Mouse (Mus musculus) megakaryocyte, embryonic 14.5 days (primary cell): ENCODE results near the gene Mknk1. TPM values are rescaled to one million over a fixed set of nuclear protein-coding genes. Genes with fewer than 3 reads are reported as not detected.

Experiments used
- H3K27me3 ChIP-seq: replicated peaks from 2 replicates; pipeline ENCODE3; 2012; ENCODE audit warnings: inconsistent platforms
- H3K36me3 ChIP-seq: replicated peaks from 2 replicates; pipeline ENCODE3; 2012; ENCODE audit warnings: low read length, inconsistent platforms, mixed read lengths
- H3K4me1 ChIP-seq: 2 replicates; pipeline ENCODE4 v1.6.1; 2012; ENCODE audit warnings: inconsistent platforms
- H3K4me3 ChIP-seq: replicated peaks from 2 replicates; pipeline ENCODE3; 2012; ENCODE audit warnings: moderate library complexity, mild to moderate bottlenecking, inconsistent platforms
- H3K9me3 ChIP-seq: 2 replicates; pipeline ENCODE4 v1.6.1; 2012; ENCODE audit warnings: inconsistent platforms
- FLI1 ChIP-seq: IDR thresholded peaks from 2 replicates; pipeline ENCODE4 v1.6.1; 2012; ENCODE audit warnings: low read length, inconsistent platforms, mixed read lengths
- GATA1 ChIP-seq: IDR thresholded peaks from 3 replicates; pipeline ENCODE4 v1.6.1; 2012; ENCODE audit warnings: mixed read lengths, low read length, inconsistent platforms, borderline replicate concordance
- polyA plus RNA-seq: library from polyadenylated mRNA; stranded (reverse); fragments of >175 nt; gene quantifications from 2 replicates; pipeline ENCODE4 v1.2.3, GENCODE M21; 2012; ENCODE audit warnings: low replicate concordance; ENCODE audit not compliant: insufficient read depth

The Mknk1 gene
- 293 and 361 TPM in 2 replicates for polyA plus RNA-seq

GRCm38 (mm10) chr4:115838696-115839641, at the start of gene Mknk1:
Gene Mknk1, plus strand, starts transcription at chr4:115839198.
- Histone ChIP-seq H3K9me3 (no peaks in the 10 kb centered on the region), H3K27me3 (no peaks in the 10 kb centered on the region), H3K36me3 (peaks cover 76% of the 10 kb centered on the region), H3K4me1 (peaks cover 81% of the 10 kb centered on the region), H3K4me3 (peak within 1 kb of the TSS; percentile 97)
- no peak for TF ChIP-seq GATA1
- no peak for TF ChIP-seq FLI1

GRCm38 (mm10) chr4:115790864-115791263, 48.1 kb upstream of the Mknk1 start:
- Histone ChIP-seq H3K4me3 (no peak overlapping the region), H3K36me3 (peaks cover 86% of the 10 kb centered on the region), H3K9me3 (no peaks in the 10 kb centered on the region), H3K27me3 (no peaks in the 10 kb centered on the region), H3K4me1 (peaks cover 49% of the 10 kb centered on the region)
- TF ChIP-seq FLI1 (no peak), GATA1 (no peak)

- Histone ChIP-seq H3K36me3 (peaks cover 91% of the 10 kb centered on the region), H3K27me3 (no peaks in the 10 kb centered on the region), H3K4me3 (peak overlapping the region; percentile 4), H3K4me1 (peaks cover 34% of the 10 kb centered on the region), H3K9me3 (no peaks in the 10 kb centered on the region)
- no peak for TF ChIP-seq GATA1
- TF ChIP-seq FLI1, result no peak
Measured at GRCm38 (mm10) chr4:115795360-115795759, 43.6 kb upstream of the Mknk1 start.

GRCm38 (mm10) chr4:115799981-115800380, 39.0 kb upstream of the Mknk1 start:
- no peak overlapping the region for H3K4me3 ChIP-seq
- TF ChIP-seq GATA1 (no peak), FLI1 (no peak)
- no peaks in the 10 kb centered on the region for H3K9me3 ChIP-seq
- H3K36me3 ChIP-seq, result peaks cover 85% of the 10 kb centered on the region
- H3K27me3 ChIP-seq, result no peaks in the 10 kb centered on the region
- peaks cover 19% of the 10 kb centered on the region for H3K4me1 ChIP-seq

- Histone ChIP-seq H3K4me3 (no peak overlapping the region), H3K36me3 (peaks cover 64% of the 10 kb centered on the region)
- TF ChIP-seq GATA1 (no peak), FLI1 (no peak)
Measured at GRCm38 (mm10) chr4:115812326-115812725, 26.7 kb upstream of the Mknk1 start.

GRCm38 (mm10) chr4:115815606-115816005, 23.4 kb upstream of the Mknk1 start:
- Histone ChIP-seq H3K36me3 (peaks cover 86% of the 10 kb centered on the region), H3K9me3 (no peaks in the 10 kb centered on the region), H3K4me3 (no peak overlapping the region), H3K4me1 (peaks cover 41% of the 10 kb centered on the region), H3K27me3 (no peaks in the 10 kb centered on the region)
- TF ChIP-seq FLI1, result no peak
- TF ChIP-seq GATA1, result no peak

More at GRCm38 (mm10) chr4:115812326-115812725, 26.7 kb upstream of the Mknk1 start:
- no peaks in the 10 kb centered on the region for H3K9me3 ChIP-seq
- H3K27me3 ChIP-seq, result no peaks in the 10 kb centered on the region
- peaks cover 17% of the 10 kb centered on the region for H3K4me1 ChIP-seq

- H3K9me3 ChIP-seq, result no peaks in the 10 kb centered on the region
- peaks cover 77% of the 10 kb centered on the region for H3K4me1 ChIP-seq
- no peaks in the 10 kb centered on the region for H3K27me3 ChIP-seq
- H3K36me3 ChIP-seq, result peaks cover 74% of the 10 kb centered on the region
- TF ChIP-seq GATA1 (no peak), FLI1 (no peak)
- H3K4me3 ChIP-seq, result no peak overlapping the region
Measured at GRCm38 (mm10) chr4:115820199-115820598, 18.8 kb upstream of the Mknk1 start.

- Histone ChIP-seq H3K36me3 (peaks cover 71% of the 10 kb centered on the region), H3K9me3 (no peaks in the 10 kb centered on the region), H3K4me1 (peaks cover 80% of the 10 kb centered on the region)
Measured at GRCm38 (mm10) chr4:115820944-115821343, 18.1 kb upstream of the Mknk1 start.

GRCm38 (mm10) chr4:115821431-115821830, 17.6 kb upstream of the Mknk1 start:
- H3K4me3 ChIP-seq, result peak overlapping the region; percentile 42
- no peaks in the 10 kb centered on the region for H3K9me3 ChIP-seq
- H3K4me1 ChIP-seq, result peaks cover 84% of the 10 kb centered on the region
- TF ChIP-seq FLI1 (no peak), GATA1 (no peak)
- no peaks in the 10 kb centered on the region for H3K27me3 ChIP-seq
- H3K36me3 ChIP-seq, result peaks cover 68% of the 10 kb centered on the region

More at GRCm38 (mm10) chr4:115820944-115821343, 18.1 kb upstream of the Mknk1 start:
- H3K27me3 ChIP-seq, result no peaks in the 10 kb centered on the region
- H3K4me3 ChIP-seq, result no peak overlapping the region
- TF ChIP-seq GATA1 (no peak), FLI1 (no peak)

GRCm38 (mm10) chr4:115821928-115822327, 17.1 kb upstream of the Mknk1 start:
- TF ChIP-seq FLI1 (no peak), GATA1 (no peak)
- peaks cover 66% of the 10 kb centered on the region for H3K36me3 ChIP-seq
- peak overlapping the region; percentile 57 for H3K4me3 ChIP-seq
- H3K9me3 ChIP-seq, result no peaks in the 10 kb centered on the region
- H3K27me3 ChIP-seq, result no peaks in the 10 kb centered on the region
- H3K4me1 ChIP-seq, result peaks cover 89% of the 10 kb centered on the region
